Mouse (Mus musculus): ENCODE measurements around the gene Slc9a1. TPM values are rescaled to one million over a fixed set of nuclear protein-coding genes. Genes with fewer than 3 reads are reported as not detected.

The Slc9a1 gene
- 29.3 and 39.6 TPM in 2 replicates for polyA plus RNA-seq (2012; rRNA removed)

DNA sequence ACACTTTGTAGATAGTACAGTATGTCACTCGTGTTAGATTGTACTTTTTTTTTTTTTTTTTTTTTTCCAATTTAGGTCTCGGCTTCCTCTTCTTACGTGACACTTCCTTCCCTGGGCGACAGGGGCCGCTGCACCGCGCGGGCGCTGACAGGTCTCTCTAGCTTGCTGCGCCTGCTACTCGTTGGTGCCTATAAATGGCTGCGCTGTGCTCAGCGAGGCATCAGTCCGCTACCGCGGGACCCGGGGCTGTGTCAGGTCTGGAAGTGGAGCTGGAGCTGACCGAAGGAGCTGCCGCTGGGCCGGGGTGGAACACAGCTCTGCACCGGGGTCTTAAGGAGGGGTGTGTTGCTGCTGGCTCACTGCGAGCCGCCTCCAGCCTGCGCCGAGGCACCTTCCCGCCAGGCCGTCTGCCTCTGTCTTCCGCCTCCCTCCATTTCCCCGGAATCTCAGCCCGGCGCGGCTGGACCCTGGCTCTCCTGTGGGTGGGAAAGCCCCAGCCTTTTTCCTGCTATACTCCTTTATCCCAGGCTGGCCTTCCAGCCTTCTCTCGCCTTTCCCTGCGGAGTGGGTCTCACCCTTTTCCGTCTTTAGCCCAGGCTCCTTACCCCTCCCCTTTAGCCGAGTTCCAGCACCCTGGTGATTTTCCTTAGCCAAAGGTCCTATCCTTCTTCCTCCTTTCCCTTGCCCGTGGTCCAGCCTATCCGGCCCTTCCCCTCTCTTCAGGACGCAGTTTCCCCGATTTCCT lies at the start of gene Slc9a1:
Slc9a1 (plus strand) TSS at position 154 of the 745 bp plus-strand sequence.
- no peak for DNase-seq (ENCODE audit: low read depth)

DNA sequence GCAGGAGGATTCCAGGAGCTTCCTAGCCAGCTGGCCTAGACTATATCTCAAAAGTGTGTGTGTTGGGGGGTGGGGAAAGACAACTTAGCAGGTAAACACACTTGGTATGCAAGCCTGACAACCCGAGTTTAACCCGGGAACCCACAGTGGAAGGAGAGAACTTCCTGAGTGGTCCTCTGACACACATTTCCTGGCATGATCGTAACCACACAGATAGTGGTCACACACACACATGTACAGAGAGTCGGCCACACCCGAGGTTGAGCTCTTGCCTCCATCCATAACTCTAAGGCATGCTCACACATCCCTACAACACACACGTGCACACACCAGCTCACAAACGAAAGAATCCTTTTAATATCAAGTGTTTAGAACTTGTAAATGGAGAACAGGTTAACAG lies 41.4 kb upstream of the Slc9a1 start:
- DNase-seq (ENCODE audit: low read depth) = no peak

DNA sequence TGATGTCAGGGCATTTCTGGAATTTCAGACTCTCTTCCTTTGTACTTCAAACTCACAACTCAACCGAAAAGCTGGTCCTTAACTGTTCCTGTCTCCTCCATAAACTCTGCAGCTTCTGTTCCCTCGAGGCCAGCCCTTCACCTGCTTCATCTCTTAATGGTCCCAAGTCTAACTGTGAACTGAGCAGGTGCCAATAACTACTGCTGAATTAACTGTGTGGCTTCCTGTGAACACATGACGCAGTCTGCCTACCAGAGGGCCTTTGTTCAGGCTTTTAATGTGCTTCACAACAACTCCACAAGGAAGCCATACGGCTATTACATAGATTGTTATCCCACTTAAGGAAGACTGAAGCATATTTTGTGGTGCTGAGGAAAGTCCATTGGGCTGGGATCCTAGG lies 39.2 kb upstream of the Slc9a1 start:
- DNase-seq (ENCODE audit: low read depth) = no peak

- DNase-seq (ENCODE audit: low read depth) = no peak
Measured at GRCm38 (mm10) chr4:133333306-133333705, 36.2 kb upstream of the Slc9a1 start.

DNA sequence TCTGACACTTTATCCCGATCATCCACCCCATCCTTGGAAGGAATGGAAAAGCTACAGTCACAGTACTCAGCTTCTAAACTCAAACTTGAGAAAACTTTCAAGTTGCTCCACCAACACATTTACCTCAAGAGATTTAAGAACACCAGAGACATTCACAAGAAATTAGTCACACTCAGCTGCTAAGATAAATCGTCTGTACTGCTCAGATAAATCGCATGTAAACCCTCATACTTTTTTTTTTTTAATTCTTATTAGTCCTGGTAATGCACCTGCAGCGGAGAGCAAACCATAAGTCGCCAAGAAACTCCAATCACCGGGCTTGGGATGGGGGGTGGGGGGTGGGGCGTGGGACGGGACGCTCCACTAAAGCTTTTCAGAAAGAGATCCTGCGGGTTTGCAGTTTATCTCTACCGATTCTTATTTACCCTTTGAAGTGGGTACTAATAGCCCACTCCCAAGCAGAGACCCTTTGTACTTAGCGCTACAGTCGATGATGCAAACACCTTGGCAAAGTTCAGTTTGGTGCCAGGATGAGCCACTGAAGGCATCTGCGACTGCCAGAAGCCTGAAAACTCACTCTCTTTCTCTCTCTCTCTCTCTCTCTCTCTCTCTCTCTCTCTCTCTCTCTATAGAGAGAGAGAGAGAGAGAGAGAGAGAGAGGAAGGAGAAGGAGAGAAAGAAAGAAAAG lies 31.5 kb upstream of the Slc9a1 start:
- no peak for DNase-seq (ENCODE audit: low read depth)

- DNase-seq (ENCODE audit: low read depth) = no peak
Measured at GRCm38 (mm10) chr4:133338521-133339095, 30.9 kb upstream of the Slc9a1 start.

- DNase-seq (ENCODE audit: low read depth) = no peak
Measured at GRCm38 (mm10) chr4:133339148-133339749, 30.3 kb upstream of the Slc9a1 start.

DNA sequence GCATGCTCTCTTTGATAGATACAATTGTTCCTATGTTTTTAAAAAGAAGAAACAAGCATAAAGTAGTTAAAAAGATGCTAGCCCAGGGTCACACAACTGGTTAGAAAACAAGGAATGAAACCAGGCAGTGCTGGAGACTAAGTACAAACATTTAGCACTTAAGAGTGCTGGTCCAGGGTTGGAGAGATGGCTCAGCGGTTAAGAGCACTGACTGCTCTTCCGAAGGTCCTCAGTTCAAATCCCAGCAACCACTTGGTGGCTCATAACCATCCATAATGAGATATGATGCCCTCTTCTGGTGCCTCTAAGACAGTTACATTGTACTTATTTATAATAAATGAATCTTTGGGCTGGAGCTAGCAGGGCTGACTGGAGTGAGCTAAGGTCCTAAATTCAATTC lies 29.3 kb upstream of the Slc9a1 start:
- no peak for DNase-seq (ENCODE audit: low read depth)

DNA sequence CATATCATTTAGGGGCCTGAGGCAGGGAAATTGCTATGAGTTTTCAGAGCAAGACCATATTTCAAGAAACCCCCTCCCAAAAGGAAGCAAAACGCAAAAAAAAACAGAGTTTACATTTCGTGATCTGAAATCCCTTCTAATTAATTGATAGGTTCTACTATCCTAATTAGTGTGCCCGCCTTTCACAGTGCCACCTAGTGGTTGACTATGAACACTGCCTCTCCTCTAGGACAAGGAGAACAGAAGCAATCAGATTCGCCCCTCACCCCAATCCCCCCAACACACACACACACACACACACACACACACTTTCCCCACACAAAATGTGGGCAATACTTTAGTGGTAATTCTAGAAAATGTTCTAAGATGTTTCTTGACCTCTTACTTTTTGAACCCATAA lies 25.4 kb upstream of the Slc9a1 start:
- no peak for DNase-seq (ENCODE audit: low read depth)

DNA sequence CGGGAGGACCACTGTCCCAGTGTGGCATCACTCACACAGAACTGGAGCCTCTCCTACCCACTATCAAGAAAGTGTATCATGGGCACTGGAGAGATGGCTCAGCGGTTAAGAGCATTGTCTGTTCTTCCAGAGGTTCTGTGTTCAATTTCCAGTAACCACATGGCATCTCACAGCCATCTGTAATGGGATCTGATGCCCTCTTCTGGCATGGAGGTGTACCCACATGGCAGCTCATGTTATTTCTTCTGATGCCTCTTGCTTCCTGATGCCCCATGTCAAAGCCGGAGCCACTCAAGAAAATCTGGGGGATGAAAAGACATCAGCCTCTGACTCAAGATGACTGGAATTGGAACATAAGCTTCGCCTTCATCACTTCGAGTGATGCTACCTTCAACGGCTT lies 23.8 kb upstream of the Slc9a1 start:
- no peak for DNase-seq (ENCODE audit: low read depth)

- DNase-seq (ENCODE audit: low read depth) = no peak
Measured at GRCm38 (mm10) chr4:133346577-133346976, 22.9 kb upstream of the Slc9a1 start.

DNA sequence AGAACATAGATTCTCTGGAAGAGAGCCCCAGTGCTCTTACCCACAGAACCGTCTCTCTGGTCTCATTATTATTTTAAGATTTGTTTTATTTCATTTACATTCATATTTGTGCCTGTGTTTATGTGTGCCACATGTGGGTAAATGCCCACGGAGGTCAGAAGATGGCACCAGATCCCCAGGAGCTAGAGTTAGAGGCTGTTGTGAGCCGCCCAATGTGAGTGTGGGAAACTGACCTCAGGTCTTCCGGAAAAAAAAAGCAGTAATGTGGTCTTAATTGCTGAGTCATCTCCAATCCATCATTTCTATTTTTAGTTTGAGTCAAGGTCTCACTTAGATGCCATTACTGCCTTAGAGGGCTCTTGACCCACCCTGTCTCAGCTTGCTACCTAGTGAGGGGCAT lies 21.9 kb upstream of the Slc9a1 start:
- no peak for DNase-seq (ENCODE audit: low read depth)

GRCm38 (mm10) chr4:133348051-133348775 lies 21.3 kb upstream of the Slc9a1 start:
- no peak for DNase-seq (ENCODE audit: low read depth)

- DNase-seq (ENCODE audit: low read depth) = no peak
Measured at GRCm38 (mm10) chr4:133352797-133353196, 16.7 kb upstream of the Slc9a1 start.

GRCm38 (mm10) chr4:133353367-133354365 lies 15.8 kb upstream of the Slc9a1 start, which contains the start of gene Wdtc1:
TSS of gene Wdtc1 (minus strand) at chr4:133353481.
- DNase-seq (ENCODE audit: low read depth) = no peak

DNA sequence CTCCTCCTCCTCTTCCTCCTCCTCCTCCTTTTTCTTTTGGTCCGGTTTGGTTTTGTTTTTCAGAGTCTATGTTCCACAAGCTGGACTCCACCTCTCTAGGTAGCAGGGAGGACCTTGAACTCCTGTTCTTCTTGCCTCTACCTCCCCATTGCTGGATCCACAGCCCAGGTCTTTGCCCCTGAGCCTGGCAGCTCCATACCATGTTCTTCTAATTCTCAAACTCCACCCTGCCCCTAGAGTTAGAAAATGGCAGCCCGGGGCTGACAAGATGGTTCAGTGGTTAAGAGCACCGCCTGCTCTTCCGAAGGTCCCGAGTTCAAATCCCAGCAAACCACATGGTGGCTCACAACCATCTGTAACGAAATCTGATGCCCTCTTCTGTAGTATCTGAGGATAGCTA lies 14.9 kb upstream of the Slc9a1 start:
- no peak for DNase-seq (ENCODE audit: low read depth)

DNA sequence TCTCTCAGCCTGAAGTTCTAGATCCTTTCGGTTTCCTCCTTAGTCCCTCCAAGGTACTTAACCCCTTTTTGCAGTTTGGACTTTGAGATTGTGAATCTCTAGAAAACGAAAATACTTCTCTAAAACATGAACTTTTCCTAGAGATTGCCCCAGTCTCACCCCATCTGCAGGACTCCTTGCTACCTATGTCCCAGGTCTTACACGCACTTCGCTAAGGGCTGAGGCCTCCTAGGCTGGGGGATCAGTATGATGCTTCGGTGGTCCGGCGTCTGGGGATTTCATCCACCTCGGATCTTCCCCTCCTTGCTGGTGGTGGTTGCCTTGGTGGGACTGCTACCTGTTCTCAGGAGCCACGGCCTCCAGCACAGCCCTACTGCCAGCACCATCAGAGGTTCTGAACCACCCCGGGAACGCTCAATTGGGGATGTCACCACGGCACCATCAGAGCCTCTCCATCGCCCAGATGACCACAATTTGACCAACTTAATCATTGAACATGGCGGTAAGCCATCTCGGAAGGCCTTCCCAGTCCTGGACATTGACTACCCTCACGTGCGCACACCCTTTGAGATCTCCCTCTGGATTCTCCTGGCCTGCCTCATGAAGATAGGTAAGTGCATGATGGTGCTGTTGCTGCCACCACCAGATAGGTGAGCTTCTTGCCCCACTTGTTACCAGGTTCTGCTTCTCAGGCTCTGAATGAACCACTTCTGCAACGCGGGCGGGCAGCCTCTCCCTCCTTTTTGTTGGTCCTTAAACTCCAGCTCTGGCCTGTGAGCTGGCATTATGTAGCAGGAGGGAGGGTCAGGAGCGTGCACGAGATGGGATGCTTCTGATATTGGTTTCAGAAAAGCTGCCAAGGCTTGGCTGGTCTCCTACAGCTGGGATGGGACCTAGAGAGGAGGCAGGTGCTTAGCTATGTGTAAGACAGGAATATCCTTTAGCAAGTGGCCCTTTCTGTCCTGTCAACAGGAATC lies 1.1 kb downstream of the Slc9a1 start:
- no peak for DNase-seq (ENCODE audit: low read depth)

- DNase-seq (ENCODE audit: low read depth) = no peak
Measured at GRCm38 (mm10) chr4:133371621-133372277, 2.2 kb downstream of the Slc9a1 start.

- DNase-seq (ENCODE audit: low read depth) = no peak
Measured at GRCm38 (mm10) chr4:133372278-133372665, 2.8 kb downstream of the Slc9a1 start.
